Mouse (Mus musculus) stomach, embryonic 15.5 days (tissue): ENCODE results near the gene Ubl4b. TPM values are rescaled to one million over a fixed set of nuclear protein-coding genes. Genes with fewer than 3 reads are reported as not detected.

Experiments used
- ATAC-seq: fragments of 200-750 bp; cut with Nextera tagmentation; 2 replicates; pipeline ENCODE4 v1.8.0; 2017; ENCODE audit warnings: low read depth, moderate number of reproducible peaks, moderate TSS enrichment; ENCODE audit not compliant: insufficient read depth, low FRiP score
- H3K27ac ChIP-seq: fragments of 300-500 bp; sonication (generic); 2 replicates; pipeline ENCODE4 v1.5.1; 2015; ENCODE audit warnings: mild to moderate bottlenecking, inconsistent platforms
- H3K27me3 ChIP-seq: fragments of 300-500 bp; sonication (generic); replicated peaks from 2 replicates; pipeline ENCODE4 v1.6.1; 2015; ENCODE audit warnings: inconsistent platforms
- H3K36me3 ChIP-seq: fragments of 300-500 bp; sonication (generic); 2 replicates; pipeline ENCODE4 v1.6.1; 2015; ENCODE audit warnings: inconsistent platforms
- H3K4me1 ChIP-seq: fragments of 300-500 bp; sonication (generic); 2 replicates; pipeline ENCODE4 v1.6.1; 2015; ENCODE audit warnings: inconsistent platforms
- H3K4me2 ChIP-seq: fragments of 300-500 bp; sonication (generic); 2 replicates; pipeline ENCODE4 v1.6.1; 2015; ENCODE audit warnings: mild to moderate bottlenecking, inconsistent platforms
- H3K4me3 ChIP-seq: fragments of 300-500 bp; sonication (generic); replicated peaks from 2 replicates; pipeline ENCODE4 v1.5.1; 2015; ENCODE audit warnings: inconsistent platforms
- H3K9ac ChIP-seq: fragments of 300-500 bp; sonication (generic); 2 replicates; pipeline ENCODE4 v1.6.1; 2015; ENCODE audit warnings: inconsistent platforms
- H3K9me3 ChIP-seq: fragments of 300-500 bp; sonication (generic); 2 replicates; pipeline ENCODE4 v1.6.1; 2016; ENCODE audit warnings: inconsistent platforms
- WGBS: fragments of 180-500 bp; shearing (Covaris S2); methylation state at CpG from one replicate; pipeline ENCODE4 v1.1.7; 2015; 5-methylcytosine and 5-hydroxymethylcytosine counted together
- polyA plus RNA-seq: library from polyadenylated mRNA; unstranded; fragments of >200 nt; fragmentation: Nextera tagmentation; extraction: Ambion mirVana; gene quantifications from 2 replicates; pipeline ENCODE4 v1.2.1, GENCODE M21; 2015

The Ubl4b gene
- polyA plus RNA-seq, 1 experiment from 2014 or later = not detected

GRCm38 (mm10) chr3:107563880-107564279 is 9.0 kb upstream of the Ubl4b start:
- H3K36me3 ChIP-seq = no peaks in the 10 kb centered on the region
- H3K9me3 ChIP-seq = no peaks in the 10 kb centered on the region
- no peak overlapping the region for H3K27ac ChIP-seq
- H3K27me3 ChIP-seq = no peaks in the 10 kb centered on the region; the same call in 1 of the 2 replicates
- no peak overlapping the region for H3K4me2 ChIP-seq
- H3K9ac ChIP-seq = no peak overlapping the region
- H3K4me3 ChIP-seq = no peak overlapping the region
- no peak for ATAC-seq
- WGBS = 43% methylated on average over 4 of the region's 4 CpGs
- no peaks in the 10 kb centered on the region for H3K4me1 ChIP-seq

- WGBS = 86% methylated on average over 4 of the region's 4 CpGs
- H3K9ac ChIP-seq = no peak overlapping the region
These were observed 7.7 kb upstream of the Ubl4b start for GRCm38 (mm10) chr3:107562591-107562990.

GRCm38 (mm10) chr3:107562104-107562503 is 7.2 kb upstream of the Ubl4b start:
- Histone ChIP-seq H3K9me3 (no peaks in the 10 kb centered on the region), H3K4me3 (no peak overlapping the region), H3K27me3 (no peaks in the 10 kb centered on the region; the same call in 1 of the 2 replicates), H3K9ac (no peak overlapping the region), H3K4me2 (no peak overlapping the region), H3K27ac (no peak overlapping the region), H3K36me3 (no peaks in the 10 kb centered on the region), H3K4me1 (no peaks in the 10 kb centered on the region)
- WGBS = 84% methylated on average over 2 of the region's 2 CpGs
- no peak for ATAC-seq

More at GRCm38 (mm10) chr3:107562591-107562990, 7.7 kb upstream of the Ubl4b start:
- H3K9me3 ChIP-seq = no peaks in the 10 kb centered on the region
- no peaks in the 10 kb centered on the region for H3K4me1 ChIP-seq
- no peak overlapping the region for H3K4me3 ChIP-seq
- no peak overlapping the region for H3K4me2 ChIP-seq
- no peak overlapping the region for H3K27ac ChIP-seq
- no peaks in the 10 kb centered on the region for H3K36me3 ChIP-seq
- no peaks in the 10 kb centered on the region; the same call in 1 of the 2 replicates for H3K27me3 ChIP-seq
- ATAC-seq = no peak

GRCm38 (mm10) chr3:107559183-107559582 is 4.3 kb upstream of the Ubl4b start:
- H3K36me3 ChIP-seq = no peaks in the 10 kb centered on the region
- H3K9ac ChIP-seq = no peak overlapping the region
- H3K27ac ChIP-seq = no peak overlapping the region
- 13% methylated on average over 3 of the region's 3 CpGs for WGBS
- no peak overlapping the region for H3K4me3 ChIP-seq
- H3K4me2 ChIP-seq = no peak overlapping the region
- ATAC-seq = peak; percentile 69; the same call in 1 of the 2 replicates
- H3K4me1 ChIP-seq = no peaks in the 10 kb centered on the region
- no peaks in the 10 kb centered on the region for H3K9me3 ChIP-seq
- H3K27me3 ChIP-seq = no peaks in the 10 kb centered on the region

GRCm38 (mm10) chr3:107558740-107559139 is 3.9 kb upstream of the Ubl4b start:
- ATAC-seq = peak; percentile 25; the same call in 1 of the 2 replicates
- no peak overlapping the region for H3K9ac ChIP-seq
- no peaks in the 10 kb centered on the region for H3K4me1 ChIP-seq
- H3K9me3 ChIP-seq = no peaks in the 10 kb centered on the region
- no peak overlapping the region for H3K4me2 ChIP-seq
- H3K36me3 ChIP-seq = no peaks in the 10 kb centered on the region
- no peak overlapping the region for H3K4me3 ChIP-seq
- no peak overlapping the region for H3K27ac ChIP-seq
- 35% methylated on average over 3 of the region's 3 CpGs for WGBS
- H3K27me3 ChIP-seq = no peaks in the 10 kb centered on the region

GRCm38 (mm10) chr3:107550409-107551049 is 4.3 kb downstream of the Ubl4b start:
- no peaks in the 10 kb centered on the region for H3K36me3 ChIP-seq
- no peak for ATAC-seq
- no peak overlapping the region for H3K4me2 ChIP-seq
- no peaks in the 10 kb centered on the region for H3K4me1 ChIP-seq
- no peak overlapping the region for H3K27ac ChIP-seq
- no peak overlapping the region for H3K4me3 ChIP-seq
- H3K9ac ChIP-seq = no peak overlapping the region
- 74% methylated on average over 17 of the region's 17 CpGs for WGBS
- H3K27me3 ChIP-seq = no peaks in the 10 kb centered on the region
- no peaks in the 10 kb centered on the region for H3K9me3 ChIP-seq

GRCm38 (mm10) chr3:107546956-107547355 is 7.9 kb downstream of the Ubl4b start:
- H3K27ac ChIP-seq = no peak overlapping the region
- H3K9me3 ChIP-seq = no peaks in the 10 kb centered on the region
- no peak; the same call in 1 of the 2 replicates for ATAC-seq
- no peak overlapping the region for H3K4me3 ChIP-seq
- no peak overlapping the region for H3K4me2 ChIP-seq
- WGBS = 60% methylated on average over 2 of the region's 2 CpGs
- no peaks in the 10 kb centered on the region for H3K4me1 ChIP-seq
- H3K27me3 ChIP-seq = no peaks in the 10 kb centered on the region
- no peaks in the 10 kb centered on the region for H3K36me3 ChIP-seq
- no peak overlapping the region for H3K9ac ChIP-seq

- no peak overlapping the region for H3K9ac ChIP-seq
- 48% methylated on average over 10 of the region's 10 CpGs for WGBS
- no peak overlapping the region for H3K27ac ChIP-seq
- no peaks in the 10 kb centered on the region for H3K36me3 ChIP-seq
- no peaks in the 10 kb centered on the region for H3K27me3 ChIP-seq
- H3K4me1 ChIP-seq = no peaks in the 10 kb centered on the region
- H3K9me3 ChIP-seq = no peaks in the 10 kb centered on the region
- 0 out of 2 replicates have a peak, but pooled peaks have one; percentile 14 for ATAC-seq
- H3K4me3 ChIP-seq = no peak overlapping the region
- no peak overlapping the region for H3K4me2 ChIP-seq
These were observed 9.0 kb downstream of the Ubl4b start for GRCm38 (mm10) chr3:107545716-107546412.

- H3K4me3 ChIP-seq = no peak overlapping the region
- H3K4me2 ChIP-seq = no peak overlapping the region
- H3K27ac ChIP-seq = no peak overlapping the region
- 63% methylated on average over 5 of the region's 5 CpGs for WGBS
- H3K9ac ChIP-seq = no peak overlapping the region
- H3K27me3 ChIP-seq = no peaks in the 10 kb centered on the region
- no peaks in the 10 kb centered on the region for H3K4me1 ChIP-seq
- no peaks in the 10 kb centered on the region for H3K9me3 ChIP-seq
- no peaks in the 10 kb centered on the region for H3K36me3 ChIP-seq
- ATAC-seq = no peak
These were observed 9.6 kb downstream of the Ubl4b start for GRCm38 (mm10) chr3:107545278-107545677.

- ATAC-seq = no peak
- no peak overlapping the region for H3K4me2 ChIP-seq
- H3K27ac ChIP-seq = no peak overlapping the region
- H3K9ac ChIP-seq = no peak overlapping the region
- no peak overlapping the region for H3K4me3 ChIP-seq
- WGBS = 69% methylated on average over 8 of the region's 8 CpGs
- no peaks in the 10 kb centered on the region for H3K36me3 ChIP-seq
- H3K27me3 ChIP-seq = no peaks in the 10 kb centered on the region; the same call in 1 of the 2 replicates
- no peaks in the 10 kb centered on the region for H3K4me1 ChIP-seq
- H3K9me3 ChIP-seq = no peaks in the 10 kb centered on the region
These were observed 11.5 kb downstream of the Ubl4b start for GRCm38 (mm10) chr3:107543158-107544080.

GRCm38 (mm10) chr3:107542584-107542983 is 12.3 kb downstream of the Ubl4b start:
- Histone ChIP-seq H3K27me3 (no peaks in the 10 kb centered on the region; the same call in 1 of the 2 replicates), H3K9ac (no peak overlapping the region), H3K4me2 (no peak overlapping the region), H3K9me3 (no peaks in the 10 kb centered on the region), H3K27ac (no peak overlapping the region), H3K4me1 (no peaks in the 10 kb centered on the region), H3K36me3 (no peaks in the 10 kb centered on the region), H3K4me3 (no peak overlapping the region)
- 59% methylated on average over 4 of the region's 4 CpGs for WGBS
- no peak for ATAC-seq
